Mouse (Mus musculus) CD8-positive naive resting alpha-beta T cell, adult 2 months (primary cell): ENCODE measurements around the gene Pelo.
A peak's percentile ranks its signal among the peaks of the same experiment; 100 is the strongest.

Experiments used
- DNase-seq, 2 experiments: peaks; one replicate each; pipeline ENCODE4 v3.0.0; 2022; ENCODE audit warnings: low read depth in 2 of 2, low spot score in 2 of 2

Gene Pelo

DNA sequence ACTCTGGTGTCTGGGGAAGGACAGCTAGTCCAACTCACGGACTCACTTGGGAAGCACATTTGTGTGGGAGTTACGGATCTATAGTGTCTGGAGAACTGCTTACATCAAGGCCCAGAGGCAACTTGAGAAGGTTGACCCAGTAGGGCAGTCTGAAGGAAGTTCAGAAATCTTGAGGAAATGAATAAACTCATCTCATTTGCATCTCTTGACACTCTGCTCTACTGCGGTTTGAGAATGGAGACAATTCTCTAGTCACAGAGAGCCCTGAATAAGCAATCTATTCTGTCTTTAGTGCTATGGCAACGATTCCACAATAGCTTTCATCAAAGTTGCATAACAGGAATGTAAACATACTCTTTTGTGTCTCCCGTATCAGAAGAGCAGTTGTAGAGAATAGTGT is 7.0 kb upstream of the Pelo start:
- no peak for DNase-seq

DNA sequence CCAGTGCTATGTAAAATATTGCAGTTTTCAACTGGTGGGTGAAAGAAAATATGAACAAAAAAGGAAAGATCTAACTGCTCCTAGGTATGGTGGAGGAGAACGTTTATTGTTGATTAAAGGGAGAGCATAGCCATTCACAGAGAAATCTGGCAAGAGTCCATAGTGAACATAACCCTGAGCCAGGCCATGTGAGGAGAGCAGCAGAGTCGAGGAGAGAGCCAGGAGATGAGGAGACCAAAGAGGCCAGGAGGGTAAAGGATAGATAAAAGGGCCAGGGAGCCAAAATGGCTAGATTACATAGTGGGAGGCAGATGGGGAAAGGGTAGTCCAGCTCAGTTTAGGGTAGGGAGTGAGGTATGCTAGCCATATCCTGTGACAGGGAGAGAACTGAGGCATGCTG is 6.2 kb upstream of the Pelo start:
- DNase-seq, result no peak

DNA sequence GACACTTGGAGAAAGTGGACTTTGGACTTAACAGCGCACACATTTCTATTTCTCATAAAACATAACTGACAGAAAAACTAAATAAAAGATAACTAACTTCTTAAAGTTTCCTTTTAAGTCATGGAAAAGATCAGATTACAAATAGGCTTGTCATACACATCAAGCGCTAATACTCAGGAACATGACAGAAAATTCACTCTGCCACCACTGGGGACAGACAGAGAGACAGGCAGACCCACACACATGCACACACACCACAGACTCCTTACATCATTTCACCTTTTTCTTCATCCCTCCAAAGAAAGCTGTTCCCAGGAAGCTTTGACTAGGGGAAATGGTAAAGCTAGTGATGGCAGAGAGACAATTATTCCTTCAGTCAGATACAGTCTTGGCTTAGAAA is 5.4 kb upstream of the Pelo start:
- DNase-seq, result no peak

DNA sequence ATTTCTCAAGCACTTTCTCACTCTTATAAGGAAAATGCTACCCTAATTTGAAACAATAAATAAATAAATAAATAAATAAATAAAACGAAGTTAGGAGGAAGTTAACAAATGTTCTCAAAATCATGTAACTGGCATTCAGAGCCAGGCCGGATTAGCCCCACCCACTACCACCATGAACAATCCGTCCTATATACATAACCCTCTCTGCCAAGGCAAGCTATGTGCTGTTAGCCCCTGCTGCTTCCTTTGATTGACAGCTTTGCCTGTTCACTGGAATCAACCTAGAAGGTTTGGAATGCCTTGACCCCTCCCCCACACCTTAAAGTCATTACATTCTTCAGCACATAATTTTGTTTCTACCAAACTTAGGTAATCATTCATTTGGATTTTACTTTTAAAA is 1.5 kb upstream of the Pelo start:
- DNase-seq, result no peak

DNA sequence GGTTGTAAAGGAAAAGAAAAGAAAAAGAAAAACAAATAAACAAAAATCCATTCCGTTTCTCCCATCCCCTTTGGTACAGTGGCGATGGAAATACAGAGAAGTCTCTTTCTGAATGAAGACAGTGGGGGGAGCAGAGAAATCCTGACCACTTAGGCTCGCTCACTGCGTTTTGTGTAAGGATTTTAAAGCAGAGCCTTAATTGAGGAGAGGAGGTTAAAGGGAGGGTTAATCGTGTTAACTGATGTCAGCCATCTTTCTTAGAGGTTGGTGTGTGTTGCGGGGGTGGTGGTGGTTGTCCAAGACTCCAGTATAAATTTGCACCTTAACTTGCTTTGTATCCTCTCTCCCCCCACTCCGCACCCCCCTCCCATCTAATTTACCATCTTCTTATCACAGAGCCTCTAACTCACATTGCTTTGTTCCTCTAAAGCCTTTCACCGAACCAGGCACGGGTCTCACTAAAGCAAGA is 1.0 kb upstream of the Pelo start:
- no peak for DNase-seq

DNA sequence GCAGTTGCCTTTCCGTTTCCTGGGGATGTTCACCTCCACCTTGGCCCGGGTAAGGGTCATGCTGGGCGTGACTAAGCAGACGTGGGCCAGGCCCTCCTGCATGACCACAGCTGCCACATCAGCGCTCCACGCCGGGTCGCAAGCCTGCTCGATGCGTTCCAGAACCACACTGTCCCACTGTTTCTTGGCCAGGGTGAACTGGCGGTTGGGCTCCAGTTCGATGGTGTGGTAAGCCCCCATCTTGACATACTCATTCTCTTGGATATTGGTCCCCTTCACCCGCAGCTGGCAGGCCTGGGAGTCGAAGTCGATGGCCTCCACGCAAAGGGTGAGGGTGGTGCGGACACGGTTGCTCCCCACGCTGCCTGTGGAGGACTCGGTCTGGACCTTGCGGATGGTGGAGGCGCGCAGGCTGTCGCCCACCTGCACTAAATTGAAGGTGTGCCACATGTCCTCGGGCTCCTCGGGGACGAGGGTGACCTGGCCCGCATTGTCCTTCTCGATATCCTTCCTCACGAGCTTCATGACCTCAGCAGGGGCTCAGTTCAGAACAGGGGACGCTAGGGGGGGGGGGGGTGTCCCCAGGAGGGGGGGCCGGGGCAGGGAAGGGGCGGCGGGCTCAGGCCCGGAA is 476 bp downstream of the Pelo start:
- DNase-seq, result peak; percentile 3 to 11

DNA sequence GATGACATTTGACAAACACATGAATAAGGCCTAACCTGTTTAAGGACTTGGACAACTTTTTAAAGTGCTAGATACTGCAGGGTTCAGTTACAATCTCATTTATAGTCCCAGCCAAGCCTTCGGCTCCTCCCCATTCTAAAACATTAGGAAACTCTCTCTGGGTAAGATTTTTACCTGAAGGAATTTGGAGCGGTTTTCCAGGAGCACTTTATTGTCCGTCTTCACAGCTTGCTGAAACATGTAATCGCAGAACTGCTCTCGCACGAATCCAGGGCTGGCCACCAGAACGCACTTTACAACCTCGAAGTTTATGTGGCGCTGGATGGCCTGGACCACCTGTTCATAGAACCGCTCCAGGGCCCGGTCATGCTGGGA is 979 bp downstream of the Pelo start:
- no peak for DNase-seq

DNA sequence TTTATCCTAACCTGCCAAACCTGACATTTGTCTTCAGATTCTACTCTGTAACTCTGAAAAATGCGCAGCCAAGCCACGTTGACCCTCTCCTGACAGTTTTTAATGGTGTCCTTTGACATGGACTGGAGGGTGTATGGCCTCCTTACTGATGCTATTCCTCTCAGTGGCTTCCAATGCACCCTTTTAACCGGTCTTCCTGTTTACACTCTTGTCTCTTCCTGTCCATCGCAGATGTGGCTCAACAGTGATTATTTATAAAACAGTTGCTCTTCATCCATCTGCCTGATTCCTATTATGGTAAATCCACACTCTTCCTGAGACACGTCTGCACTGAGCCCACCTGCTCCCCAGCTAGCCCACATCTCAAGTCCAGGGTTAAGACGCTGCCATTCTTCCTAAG is 4.0 kb downstream of the Pelo start:
- DNase-seq, result no peak

DNA sequence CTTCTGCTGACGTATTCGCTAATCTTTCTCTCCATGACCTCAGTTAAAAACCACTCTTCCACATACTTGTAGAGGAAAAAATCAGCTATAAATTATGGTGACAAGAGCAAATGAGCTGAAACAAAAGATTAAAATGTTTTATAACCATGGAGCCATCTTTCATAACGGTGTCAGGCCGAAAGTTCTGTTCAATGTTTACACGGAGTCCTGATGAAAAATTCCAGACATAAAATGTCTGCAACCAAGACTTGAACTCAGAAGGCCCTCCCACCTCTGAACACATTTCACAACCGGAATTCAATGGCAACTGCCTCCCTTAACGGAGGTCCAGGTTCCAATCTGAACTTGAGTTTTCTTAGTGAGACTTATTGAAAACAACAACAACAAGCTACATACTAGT is 7.6 kb downstream of the Pelo start:
- no peak for DNase-seq

DNA sequence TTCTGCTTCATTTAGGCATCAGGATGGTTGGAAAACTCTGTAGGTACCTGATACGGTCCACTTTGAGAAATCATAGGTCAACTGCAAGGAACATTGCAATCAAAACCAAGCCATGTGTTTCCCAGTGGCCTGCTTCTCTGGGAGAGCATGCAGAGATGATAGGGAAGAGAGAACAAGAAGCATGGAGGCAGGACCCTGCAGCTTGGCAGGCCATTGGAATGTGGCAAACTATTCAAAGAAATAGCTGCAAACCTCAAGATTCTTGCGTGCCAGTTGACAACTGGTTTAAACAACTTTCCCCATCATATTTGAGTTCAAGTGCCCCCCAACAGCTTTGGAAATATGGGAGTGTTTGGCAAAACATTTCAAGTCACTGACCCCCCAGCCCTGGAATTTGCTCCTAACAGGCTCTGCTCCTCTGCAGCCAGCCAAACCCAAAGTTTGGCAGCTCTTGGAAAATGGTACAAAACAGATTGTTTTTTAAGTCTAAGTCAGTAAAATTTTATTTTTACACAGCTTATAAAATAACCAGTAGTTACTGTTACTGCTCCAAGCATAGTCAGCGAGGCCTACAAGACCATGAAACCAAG is 9.9 kb downstream of the Pelo start:
- DNase-seq, result no peak

DNA sequence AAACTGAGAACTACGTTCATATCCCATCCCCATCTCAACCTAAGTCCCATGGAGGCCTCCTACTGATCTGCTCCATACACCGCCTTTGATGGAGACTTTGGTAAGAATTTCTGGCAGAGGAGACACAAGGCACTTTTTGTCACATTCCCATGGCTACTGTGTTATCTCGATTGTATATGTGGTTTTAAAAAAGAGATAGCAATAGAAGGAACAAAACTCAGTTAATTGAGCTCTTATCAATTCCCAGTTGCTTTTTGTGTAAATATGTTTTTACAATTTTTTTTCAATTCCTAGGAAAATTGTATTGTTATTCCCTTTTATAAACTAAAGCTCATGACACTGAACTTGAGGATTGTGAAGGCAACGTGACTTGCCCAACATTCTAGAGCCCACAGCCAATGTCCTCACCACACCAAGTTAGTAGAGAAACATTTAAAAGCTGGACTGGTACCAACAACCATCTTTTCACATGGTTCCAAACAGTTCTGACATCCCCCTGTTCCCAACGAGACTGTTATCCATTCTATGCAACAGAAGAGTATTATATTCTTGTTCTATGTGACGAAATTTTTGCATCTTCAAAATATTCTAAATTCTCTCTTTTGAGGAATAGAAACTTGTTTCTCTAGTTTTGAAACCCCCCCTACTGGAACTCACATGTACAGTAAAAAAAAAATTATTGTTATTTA is 10.8 kb downstream of the Pelo start:
- no peak for DNase-seq

DNA sequence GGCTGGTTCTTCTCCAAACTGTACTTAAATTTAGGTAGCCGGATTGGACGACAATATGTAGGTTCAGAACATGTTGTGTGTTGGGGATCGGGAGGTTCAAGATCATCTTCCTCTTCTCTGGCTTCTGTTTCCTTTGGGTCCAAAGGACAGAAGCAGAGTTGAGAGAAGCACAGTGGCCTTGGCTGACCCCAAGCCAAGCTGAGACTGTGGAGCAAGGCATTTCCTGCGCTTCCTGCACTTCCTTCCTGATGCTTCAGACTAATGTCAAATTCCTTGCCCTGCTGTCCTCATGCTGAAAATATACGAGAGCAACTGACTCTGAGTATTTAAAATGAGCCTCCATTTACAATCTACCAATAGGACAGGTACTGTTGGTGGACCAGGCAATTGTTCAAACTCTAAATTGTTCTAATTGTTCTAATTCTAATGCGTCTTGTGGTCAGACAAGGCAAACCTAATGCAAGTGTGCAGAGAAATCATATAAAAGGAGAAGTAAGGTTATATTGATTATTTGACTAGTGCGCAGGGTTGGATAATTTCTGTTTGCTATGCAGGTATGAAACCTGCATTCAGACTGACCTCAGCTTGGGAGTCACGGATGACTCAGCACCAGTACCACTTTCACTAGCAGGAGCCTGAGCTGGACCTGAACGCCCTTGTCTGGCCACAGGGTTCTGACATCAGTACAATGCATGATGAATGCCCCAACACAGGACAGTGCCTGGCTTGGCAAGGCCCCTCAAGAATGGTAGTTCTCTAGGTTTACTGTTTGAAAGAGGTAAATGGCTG is 12.4 kb downstream of the Pelo start:
- DNase-seq, result no peak

DNA sequence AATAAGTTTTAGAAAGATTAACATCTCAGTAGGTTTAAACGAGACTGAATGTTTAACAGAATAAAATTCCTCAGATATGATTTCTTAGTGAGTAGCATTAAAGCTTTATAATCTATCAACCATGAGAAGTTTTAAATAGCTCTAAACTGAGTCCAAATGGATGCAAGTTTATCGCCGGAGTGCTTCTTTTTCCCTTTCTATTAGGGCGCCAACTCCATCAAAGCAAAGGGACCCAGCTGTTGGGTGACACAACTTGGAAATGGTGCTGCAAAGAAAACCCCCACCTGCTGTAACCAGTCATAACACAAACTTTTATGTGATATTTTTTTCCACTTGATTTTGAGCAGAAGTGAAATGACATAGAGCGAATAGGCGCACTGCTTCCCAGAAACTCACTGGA is 17.6 kb downstream of the Pelo start:
- no peak for DNase-seq

DNA sequence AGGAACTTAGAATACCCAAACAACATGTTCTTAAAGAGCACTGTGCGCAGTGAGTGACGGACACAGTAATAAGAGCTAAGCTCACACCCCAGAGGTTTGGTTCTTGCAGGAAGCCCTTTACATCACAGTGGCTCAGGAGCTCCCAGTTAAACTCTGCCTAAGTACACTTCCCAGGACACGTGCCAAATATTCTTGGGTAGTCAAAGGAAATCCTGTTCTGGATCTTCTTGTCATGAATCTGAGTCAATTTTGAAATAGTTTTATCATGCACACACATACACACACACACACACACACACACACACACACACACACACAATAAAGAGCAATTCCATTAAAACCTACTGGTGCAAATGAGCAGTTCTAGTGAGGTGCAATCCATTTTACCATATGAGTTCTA is 18.6 kb downstream of the Pelo start:
- DNase-seq, result no peak

DNA sequence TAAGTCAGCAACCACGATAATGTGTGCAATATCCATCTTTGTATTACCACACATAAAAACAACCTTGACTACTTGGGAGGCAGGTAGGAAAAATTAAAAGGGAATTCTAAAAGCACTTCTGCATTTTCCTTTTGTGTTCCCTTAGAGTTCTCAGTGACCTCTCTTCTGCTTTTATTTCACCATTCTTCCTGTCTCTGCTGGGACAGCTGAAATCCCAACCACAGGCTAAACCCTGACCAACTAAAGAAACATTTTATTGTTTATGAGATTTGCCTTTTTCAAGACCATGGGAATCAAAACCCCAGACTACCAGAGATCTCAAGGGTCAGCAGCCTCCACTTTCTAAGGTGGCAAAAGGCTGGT is 22.0 kb downstream of the Pelo start:
- no peak for DNase-seq

DNA sequence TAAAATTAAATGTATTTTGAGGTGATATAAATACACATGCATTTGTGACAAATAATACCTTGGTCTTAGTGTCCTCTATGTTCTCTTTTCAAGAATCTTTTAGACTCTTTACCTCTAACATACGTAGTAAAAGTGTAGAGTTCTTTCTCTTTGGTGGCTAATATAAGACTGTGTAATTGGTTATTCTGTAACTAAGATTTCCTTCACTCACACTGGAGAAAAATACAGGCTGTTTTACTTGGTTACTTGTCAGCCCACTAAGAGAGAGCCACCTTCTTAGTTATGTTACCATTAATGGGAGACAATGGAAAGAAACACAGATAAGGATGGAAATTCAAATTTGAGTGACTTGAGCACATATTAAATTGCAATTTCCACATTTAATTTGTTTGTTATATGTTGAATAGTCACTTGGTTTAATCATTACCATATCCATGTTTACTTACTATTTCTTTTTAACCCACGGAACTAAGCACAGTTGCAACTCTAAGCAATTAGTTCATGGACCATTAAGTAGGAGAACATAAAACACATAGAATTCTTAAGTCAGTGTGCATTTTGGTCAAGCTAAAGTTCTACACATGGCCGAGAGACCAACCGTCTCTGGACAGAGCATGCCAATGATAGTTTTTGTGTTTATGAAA is 22.5 kb downstream of the Pelo start:
- no peak for DNase-seq

DNA sequence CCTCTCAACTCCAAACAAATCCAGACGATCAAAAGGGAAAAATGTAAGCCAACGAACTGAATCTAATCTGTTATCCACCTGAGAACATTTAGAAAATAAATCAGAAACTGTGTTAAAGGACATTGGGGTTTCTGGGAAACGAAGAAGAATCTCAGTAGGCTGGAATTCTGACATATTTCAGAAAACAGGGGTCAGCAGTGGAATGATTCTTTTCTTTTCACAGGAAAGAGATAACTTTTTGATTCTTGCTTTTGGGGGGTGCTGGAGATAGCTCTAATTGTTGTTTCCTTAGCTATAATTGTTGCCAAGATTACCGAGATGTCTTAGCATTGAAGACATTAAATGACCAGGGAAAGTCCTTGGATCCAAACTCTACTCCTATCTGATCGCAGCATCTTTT is 32.4 kb downstream of the Pelo start:
- DNase-seq, result no peak

DNA sequence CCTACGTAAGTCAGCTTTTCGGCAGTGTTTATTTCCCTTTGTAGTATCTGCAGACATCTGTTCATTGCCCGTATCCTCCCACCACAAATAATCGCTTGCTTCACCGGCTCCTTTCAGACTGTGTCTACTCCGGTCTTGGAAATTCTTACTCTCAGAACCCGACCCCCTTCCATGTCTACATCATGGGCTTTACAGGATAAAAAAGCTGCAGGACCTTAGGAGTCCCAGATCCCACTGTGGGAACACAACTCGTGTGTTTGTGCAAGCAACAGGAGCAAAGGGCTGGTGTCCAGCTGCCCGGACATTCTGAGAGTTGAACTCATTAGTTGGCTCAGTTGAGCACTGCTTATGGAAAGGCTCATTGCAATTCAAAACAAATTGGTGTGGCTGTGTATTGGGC is 35.2 kb downstream of the Pelo start:
- DNase-seq, result no peak

DNA sequence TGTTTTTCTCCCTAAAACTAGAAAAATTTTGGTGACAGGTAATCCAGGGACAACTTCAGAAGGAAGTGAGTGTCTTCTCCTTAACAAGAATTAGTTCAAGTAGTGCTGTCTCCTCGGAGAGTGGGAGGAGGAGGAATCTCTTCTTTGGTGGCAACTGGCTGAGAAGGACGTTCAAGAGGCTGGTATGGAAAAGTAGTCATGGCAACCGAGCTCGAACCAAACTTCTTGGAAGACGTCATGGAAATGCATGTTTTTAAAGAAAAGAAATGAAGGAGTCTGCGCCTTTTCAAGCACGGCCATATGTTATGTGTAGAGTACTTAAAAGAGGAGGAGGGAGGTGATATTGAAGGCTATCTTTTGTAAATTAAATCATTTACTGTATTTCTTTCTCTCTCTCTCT is 37.4 kb downstream of the Pelo start:
- DNase-seq, result no peak

DNA sequence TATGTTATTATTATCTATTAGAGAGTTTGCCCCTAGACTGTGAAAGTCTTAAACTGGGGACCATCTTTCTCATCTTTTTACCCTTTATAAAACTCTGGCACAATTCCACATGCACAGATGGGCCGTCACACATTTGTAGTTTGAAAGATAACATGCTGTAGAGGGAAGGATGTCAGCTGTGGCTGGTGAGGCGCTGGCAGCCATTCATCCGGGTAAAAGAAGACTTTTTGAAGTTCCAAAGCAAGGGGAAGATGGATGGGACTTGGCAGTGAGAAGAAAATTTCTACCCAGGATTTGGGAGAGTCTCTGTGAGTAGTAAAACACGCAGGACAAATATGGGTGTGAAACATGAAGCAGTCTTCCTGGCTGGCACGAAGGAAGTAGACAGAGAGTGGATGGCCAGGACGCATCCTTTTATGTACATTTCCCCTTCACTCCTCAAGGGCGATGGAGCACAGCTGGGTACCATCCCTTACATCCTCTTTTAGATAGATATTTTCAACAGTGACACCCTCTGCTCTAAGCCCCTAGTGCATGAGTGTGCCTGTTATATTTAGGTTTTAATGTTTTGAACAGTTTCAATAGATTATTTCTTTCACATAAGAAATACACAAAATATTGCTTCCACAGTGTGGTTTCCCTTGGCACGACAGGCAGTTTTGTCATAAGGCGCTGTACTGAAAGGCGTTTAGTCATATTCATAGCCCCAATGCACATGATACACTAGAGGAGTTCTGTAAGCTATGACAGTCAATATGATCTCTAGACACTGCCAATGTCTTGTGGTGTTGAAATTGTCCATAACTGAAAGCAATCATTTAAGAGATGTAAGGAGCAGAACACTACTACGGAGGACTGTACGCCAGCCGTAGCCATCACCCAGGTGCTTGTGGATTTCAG is 39.1 kb downstream of the Pelo start:
- DNase-seq, result no peak

DNA sequence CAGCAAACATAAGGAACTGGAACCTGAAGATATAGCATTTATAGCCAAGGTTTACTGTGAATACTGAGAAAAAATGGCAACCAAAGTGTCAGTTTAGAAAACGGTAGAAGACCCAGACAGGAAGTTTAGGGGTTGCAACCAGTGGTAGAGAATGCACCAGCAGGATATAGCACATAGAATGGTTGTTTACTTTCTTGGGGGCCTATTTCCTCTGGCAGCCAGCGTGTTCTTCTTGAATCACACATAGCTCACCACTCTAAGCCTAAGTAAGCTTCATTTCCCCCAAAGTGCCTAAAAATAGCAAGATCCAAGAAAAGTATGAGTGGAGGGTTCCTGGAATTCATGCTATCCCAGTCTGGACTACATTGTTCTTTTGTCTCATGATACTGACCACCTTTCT is 47.3 kb downstream of the Pelo start:
- DNase-seq, result no peak
